Mouse (Mus musculus) cerebellum, postnatal 36 days (tissue): ENCODE results near the gene Olfr625-ps1.
"Not testable (repeated sequence)": the region's sequence is repeated elsewhere in the genome, so short reads cannot be mapped to it uniquely, and the experiment has no call there.

Experiments used
- DNase-seq, 2 experiments: peaks; one replicate each; pipeline ENCODE4 v3.0.0; 2021 to 2022; ENCODE audit warnings: mixed read lengths in 2 of 2

Olfr625-ps1 gene

DNA sequence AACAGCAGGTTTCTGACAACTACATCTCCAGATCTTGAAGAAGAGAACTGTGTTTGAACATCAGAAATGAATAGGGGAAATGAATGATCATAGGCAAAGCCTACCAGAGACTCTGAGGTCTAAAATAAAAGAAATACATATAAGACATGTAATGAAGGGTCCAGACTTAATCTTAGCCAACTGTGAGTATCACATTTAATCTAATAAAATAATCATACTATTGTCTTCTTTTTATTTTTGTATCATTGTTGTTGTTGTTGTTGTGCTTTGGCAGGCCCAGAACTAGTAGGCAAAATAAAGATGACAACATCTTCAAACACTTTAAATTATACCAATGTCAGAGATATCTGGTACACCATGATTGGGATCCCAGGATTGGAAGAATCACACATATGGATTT is at the start of gene Olfr625-ps1:
TSS of gene Olfr625-ps1 (plus strand) at position 301 of the 400 bp plus-strand sequence.
- DNase-seq = no peak

DNA sequence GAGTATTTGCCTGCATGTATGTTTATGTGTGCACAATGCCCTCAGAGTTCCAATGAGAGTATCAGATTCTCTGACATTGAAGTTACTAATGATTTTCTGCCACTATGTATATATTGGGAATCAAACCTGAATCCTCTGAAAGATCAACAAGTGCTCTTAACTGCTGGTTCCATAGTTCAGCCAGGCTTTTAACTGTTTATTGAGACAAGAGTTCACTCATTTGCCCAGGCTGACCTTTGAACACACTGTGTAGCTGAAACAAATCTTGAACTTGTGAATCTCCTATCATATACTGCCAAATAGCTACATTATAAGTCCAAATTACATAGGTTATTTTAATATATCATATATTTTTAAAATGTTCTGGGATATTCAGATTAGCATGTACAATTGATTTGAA is 45.7 kb upstream of the Olfr625-ps1 start:
- no peak for DNase-seq

DNA sequence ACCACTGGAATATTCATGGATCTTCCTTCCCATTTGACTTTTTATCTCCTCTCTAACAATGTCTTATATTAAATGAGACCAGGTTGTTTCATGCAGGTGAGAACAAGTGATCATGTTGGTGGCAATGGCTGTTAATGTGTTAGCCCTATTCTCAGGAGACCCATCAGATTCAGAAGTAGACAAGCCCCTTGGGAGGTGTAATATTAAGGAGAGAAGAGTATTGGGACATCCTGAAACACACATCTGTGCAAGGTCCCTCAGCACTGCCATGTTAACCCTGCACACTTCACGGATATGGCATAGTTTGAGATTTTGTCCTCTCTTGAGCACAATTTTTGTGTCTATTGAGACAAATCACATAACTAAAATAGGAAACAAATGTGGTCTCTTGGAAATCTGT is 39.9 kb upstream of the Olfr625-ps1 start, which contains the start of gene Olfr622:
TSS of gene Olfr622 (minus strand) at position 101 of the 400 bp plus-strand sequence.
- DNase-seq = no peak

DNA sequence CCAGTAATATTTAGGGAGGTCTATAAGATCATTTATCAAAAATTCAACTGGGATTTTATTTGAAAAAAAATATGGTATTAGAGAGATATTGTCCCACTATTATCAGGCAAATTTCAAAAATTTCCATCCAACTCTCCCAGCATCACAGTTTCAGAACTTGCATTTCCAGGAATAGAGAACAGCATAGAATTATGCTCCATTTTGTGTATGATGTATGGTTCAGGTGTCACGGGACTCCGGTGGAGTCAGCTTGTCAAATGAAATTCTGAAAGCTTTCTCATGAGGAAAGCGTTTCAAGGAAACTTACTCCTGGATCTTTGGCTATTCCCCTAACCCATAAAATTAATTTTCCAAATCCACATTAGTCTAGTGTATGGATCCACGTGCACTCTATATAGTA is 38.5 kb upstream of the Olfr625-ps1 start:
- DNase-seq = no peak

DNA sequence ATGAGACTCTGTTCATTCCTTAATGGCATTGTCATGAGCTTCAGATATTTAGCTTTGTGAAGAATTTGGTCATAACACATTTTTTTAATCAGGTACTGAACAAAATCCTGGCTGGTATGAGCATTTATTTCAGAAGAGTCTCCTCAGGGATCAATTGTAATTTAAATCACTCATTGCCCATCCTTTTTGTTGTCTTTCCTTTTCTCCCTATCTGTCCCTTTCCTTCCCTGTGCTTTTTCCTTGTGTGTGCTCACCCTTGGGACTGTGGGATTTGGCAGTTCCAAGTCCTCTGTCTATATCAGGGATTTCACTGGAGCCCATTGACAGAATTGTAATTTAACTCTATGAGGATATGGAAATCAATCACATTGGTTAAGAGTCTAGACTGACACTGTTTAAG is 18.9 kb upstream of the Olfr625-ps1 start, which contains the start of gene Olfr623:
TSS of gene Olfr623 (minus strand) at position 101 of the 400 bp plus-strand sequence.
- no peak for DNase-seq

DNA sequence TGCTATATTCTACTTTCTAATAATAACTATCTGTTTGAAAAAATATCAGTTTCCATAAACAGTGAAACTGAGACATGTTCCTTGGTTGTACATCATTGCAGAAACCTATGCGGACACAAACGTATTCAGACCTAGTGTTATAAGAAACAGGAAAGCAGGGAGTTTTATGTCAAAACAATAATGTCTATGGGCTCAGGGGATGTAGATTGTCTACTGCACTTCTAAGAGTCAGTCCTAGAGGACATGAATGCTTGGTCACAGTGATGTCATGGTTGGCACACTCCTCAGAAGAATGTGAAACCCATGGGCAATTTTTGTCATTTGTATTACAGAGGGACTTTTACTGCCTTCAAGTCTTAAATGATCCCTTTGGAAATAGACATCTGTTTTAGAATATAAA is 11.4 kb upstream of the Olfr625-ps1 start, which contains the start of gene Olfr624:
TSS of gene Olfr624 (minus strand) at position 101 of the 400 bp plus-strand sequence.
- DNase-seq = no peak

DNA sequence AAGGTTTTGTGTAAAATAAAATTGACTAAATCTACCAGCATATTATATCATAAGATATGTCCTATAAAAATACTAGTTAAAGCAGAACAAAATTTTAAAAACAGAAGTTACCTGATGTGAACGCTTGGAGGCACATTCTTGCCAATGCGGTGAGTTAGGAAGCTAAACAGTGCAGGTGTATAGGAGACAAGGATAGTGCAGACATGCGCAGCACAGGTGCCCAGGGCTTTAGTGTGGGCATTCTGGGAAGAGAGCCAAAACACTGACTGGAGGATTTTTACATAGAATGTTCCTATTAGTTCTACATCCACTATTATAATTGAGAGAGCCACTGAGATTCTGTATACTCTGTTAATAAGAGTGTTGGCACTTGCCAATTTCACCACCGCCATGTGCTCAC is 16.9 kb downstream of the Olfr625-ps1 start:
- no peak for DNase-seq

DNA sequence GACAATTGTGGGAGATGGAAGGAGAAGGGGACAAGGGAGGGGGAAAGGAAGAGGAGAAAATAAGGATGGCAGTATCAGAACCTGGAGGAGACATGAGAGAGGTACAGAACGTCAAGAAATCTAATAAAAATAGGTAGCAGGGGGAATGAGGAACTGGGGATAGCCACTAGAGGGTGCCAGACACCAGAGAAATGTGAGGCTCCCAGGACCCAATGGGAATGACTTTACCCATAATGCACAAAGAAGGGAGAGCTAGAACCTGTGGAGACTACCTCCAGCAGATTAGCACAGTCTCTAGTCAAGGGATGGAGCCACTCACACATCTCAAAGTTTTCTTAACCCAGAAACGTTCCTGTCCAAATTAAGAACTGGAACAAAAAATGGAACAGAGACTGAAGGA is 29.5 kb downstream of the Olfr625-ps1 start:
- DNase-seq = no peak

DNA sequence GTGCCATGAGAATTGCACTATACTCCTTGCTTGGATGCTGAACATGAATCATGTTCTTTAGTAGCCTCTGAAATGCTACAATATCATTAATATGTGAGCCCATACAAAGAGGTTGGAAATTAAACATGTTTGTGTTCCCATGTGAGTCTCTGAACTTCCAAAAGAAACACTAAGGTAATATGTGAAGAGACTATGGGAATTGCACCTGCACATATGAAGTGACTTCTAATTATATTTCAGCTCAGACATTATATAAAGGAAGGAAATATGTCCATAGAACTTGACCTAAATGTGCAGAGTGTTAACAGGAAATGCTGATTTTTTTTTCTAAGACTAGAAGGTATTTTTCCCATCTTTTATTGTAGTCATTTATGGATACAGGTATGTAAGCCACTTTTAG is 31.9 kb downstream of the Olfr625-ps1 start, which contains the start of gene Olfr243:
TSS of gene Olfr243 (plus strand) at position 301 of the 400 bp plus-strand sequence.
- DNase-seq = no peak

DNA sequence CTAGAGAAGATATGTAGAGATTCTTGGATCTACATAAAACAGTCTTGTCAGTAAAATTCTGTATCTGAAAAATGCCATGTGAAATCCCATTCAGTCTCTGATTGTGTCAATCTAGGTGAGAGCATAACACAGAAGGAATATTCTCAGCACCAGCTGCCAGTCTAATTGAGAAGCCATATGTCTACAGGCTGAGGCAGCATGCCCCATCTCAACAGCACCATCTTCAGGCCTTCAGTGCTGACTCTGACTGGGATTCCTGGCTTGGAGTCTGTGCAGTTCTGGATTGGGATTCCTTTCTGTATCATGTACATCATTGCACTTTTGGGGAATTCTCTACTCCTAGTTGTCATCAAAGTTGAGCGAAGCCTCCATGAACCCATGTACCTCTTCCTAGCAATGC is 33.9 kb downstream of the Olfr625-ps1 start:
- DNase-seq = not testable (repeated sequence)

DNA sequence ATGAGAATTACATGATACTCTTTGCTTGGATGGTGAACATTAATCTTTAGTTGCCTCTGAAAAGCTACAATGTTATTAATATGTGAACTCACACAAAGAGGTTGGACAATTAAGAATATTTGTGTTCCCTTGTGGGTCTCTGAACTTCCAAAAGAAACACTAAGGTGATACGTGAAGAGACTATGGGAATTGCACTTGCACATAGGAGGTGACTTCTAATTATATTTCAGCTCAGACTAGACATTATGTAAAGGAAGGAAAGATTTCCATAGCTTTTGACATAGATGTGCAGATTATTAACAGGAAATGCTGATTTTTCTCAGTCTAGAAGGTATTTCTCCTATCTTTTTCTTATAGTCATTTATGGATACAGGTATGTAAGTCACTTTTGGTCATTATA is 47.6 kb downstream of the Olfr625-ps1 start, which contains the start of gene Olfr628:
TSS of gene Olfr628 (plus strand) at position 301 of the 400 bp plus-strand sequence.
- no peak for DNase-seq
